Mouse (Mus musculus) heart, adult 9 months (tissue): ENCODE results near the gene Gadd45a.
A peak's percentile ranks its signal among the peaks of the same experiment; 100 is the strongest.
"Not testable (repeated sequence)": the region's sequence is repeated elsewhere in the genome, so short reads cannot be mapped to it uniquely, and the experiment has no call there.

Experiments
- DNase-seq, 2 experiments: peaks; one replicate each; pipeline ENCODE4 v3.0.0; 2022; ENCODE audit warnings: low spot score in 2 of 2

Gadd45a gene

GRCm38 (mm10) chr6:67019001-67019400 is 18.3 kb downstream of the Gadd45a start:
- DNase-seq: not testable (repeated sequence)

GRCm38 (mm10) chr6:67018365-67018764 is 18.9 kb downstream of the Gadd45a start:
- DNase-seq: no peak

GRCm38 (mm10) chr6:67016520-67017111 is 20.6 kb downstream of the Gadd45a start:
- DNase-seq: no peak

- DNase-seq: peak; percentile 53 to 57
Observed at GRCm38 (mm10) chr6:67015739-67016519, 21.3 kb downstream of the Gadd45a start.

GRCm38 (mm10) chr6:67014679-67015075 is 22.6 kb downstream of the Gadd45a start:
- no peak for DNase-seq

- no peak for DNase-seq
Observed at GRCm38 (mm10) chr6:67013949-67014678, 23.1 kb downstream of the Gadd45a start.

- DNase-seq: no peak
Observed at GRCm38 (mm10) chr6:67013293-67013948, 23.8 kb downstream of the Gadd45a start.

GRCm38 (mm10) chr6:67011217-67011518 is 26.1 kb downstream of the Gadd45a start:
- no peak for DNase-seq

- DNase-seq: no peak
Observed at GRCm38 (mm10) chr6:67010370-67011216, 26.7 kb downstream of the Gadd45a start.

GRCm38 (mm10) chr6:67009888-67010287 is 27.4 kb downstream of the Gadd45a start:
- DNase-seq: no peak

GRCm38 (mm10) chr6:66999800-67000199 is 37.5 kb downstream of the Gadd45a start:
- no peak for DNase-seq

GRCm38 (mm10) chr6:66998645-66999044 is 38.6 kb downstream of the Gadd45a start:
- no peak for DNase-seq

GRCm38 (mm10) chr6:66996257-66996656 is 41.0 kb downstream of the Gadd45a start:
- DNase-seq: no peak

- DNase-seq: no peak
Observed at GRCm38 (mm10) chr6:66995825-66996224, 41.4 kb downstream of the Gadd45a start.

GRCm38 (mm10) chr6:66994981-66995380 is 42.3 kb downstream of the Gadd45a start:
- DNase-seq: no peak

GRCm38 (mm10) chr6:66992786-66993185 is 44.5 kb downstream of the Gadd45a start:
- no peak for DNase-seq

- DNase-seq: peak; percentile 23 to 44
Observed at GRCm38 (mm10) chr6:66992232-66992631, 45.0 kb downstream of the Gadd45a start.

GRCm38 (mm10) chr6:66989518-66989917 is 47.7 kb downstream of the Gadd45a start:
- DNase-seq: no peak

- no peak for DNase-seq
Observed at GRCm38 (mm10) chr6:66989037-66989436, 48.2 kb downstream of the Gadd45a start.

GRCm38 (mm10) chr6:66988363-66988762 is 48.9 kb downstream of the Gadd45a start:
- DNase-seq: no peak

GRCm38 (mm10) chr6:66987643-66988042 is 49.6 kb downstream of the Gadd45a start:
- DNase-seq: peak; percentile 75 to 80
